Mouse (Mus musculus) left cerebral cortex, adult 9 months (tissue): ENCODE measurements around the gene Pla2g2e.
A peak's percentile ranks its signal among the peaks of the same experiment; 100 is the strongest.
"Not testable (repeated sequence)": the region's sequence is repeated elsewhere in the genome, so short reads cannot be mapped to it uniquely, and the experiment has no call there.

ENCODE experiments used
- DNase-seq, 2 experiments: peaks; one replicate each; pipeline ENCODE4 v3.0.0; 2022; ENCODE audit warnings: low spot score in 2 of 2

Pla2g2e gene

DNA sequence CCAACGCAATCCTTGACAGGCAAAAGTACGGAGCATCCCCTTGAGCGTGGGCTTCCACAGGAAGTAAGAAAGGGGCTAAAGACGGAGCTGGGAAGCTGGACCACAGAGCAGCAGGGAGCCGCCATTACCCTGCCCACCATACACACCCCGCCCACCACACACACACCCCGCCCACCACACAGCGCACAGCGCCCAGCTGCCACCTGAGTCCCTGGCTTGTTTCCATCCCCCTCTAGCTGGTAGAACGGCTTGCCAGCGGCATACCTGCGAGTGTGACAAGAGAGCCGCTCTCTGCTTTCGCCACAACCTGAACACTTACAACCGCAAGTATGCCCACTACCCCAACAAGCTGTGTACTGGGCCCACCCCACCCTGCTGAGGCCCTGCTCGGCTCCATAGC, 4.4 kb downstream of the Pla2g2e start:
- DNase-seq, result peak in 1 of 2 experiments; percentile 57

DNA sequence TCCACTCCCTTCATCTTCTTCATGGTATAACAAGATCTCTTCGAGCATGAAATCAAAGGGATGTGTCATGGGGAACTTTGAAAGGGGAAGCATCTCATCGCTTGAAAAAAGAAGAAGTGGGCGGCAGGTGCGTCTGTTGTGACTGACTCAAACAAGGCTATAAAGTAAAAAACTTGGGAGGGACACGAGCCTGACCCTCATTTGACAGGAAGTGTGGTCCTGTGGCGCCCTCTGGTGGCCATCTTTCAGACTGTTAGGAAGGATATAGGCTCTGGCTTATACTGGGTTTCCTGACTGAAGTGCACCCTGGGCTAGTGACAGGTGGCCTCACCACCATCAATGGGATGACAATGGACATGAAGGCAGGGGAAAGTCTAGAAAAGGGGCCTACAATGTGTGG, 6.5 kb downstream of the Pla2g2e start:
- peak in 1 of 2 experiments; percentile 92 for DNase-seq

DNA sequence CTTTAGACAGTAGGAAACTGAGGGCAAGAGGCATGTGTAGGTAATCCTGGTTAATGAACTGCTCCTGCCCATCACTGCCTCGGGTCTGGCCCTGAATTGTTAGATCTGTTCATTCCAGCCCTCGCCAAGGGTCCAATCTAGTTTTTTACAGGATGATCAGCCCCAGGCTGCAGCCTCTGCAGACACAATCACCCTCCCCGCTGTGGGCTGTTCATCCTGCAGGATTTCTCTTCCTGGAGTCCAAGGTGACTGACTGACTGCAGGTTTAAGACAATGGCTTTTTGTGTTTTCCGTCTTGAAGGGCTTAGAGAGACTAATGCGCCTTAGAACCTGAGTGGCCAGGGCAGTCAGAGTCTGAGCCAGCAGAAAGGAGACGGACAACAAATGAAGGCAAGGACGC, 11.4 kb downstream of the Pla2g2e start:
- no peak for DNase-seq

DNA sequence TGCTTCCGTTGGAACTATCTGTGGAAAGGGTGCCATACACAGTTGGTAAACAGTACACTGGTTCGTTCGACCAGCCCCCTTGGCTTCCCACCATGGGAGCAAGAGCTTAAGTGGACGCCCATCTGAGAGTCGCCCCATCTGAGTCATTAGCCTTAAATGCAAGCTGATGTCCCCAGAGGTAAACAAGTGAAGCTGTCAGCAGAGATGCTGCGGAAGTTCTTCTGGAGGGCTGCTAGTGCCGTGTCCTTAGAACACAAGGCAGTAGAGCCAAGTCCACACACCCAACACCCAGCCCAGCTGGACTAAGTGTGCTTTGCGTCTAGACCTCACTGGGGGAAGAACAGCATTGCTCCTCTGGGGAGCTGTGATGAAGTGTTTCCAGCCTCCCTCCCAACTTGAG, 11.9 kb downstream of the Pla2g2e start:
- DNase-seq, result no peak

DNA sequence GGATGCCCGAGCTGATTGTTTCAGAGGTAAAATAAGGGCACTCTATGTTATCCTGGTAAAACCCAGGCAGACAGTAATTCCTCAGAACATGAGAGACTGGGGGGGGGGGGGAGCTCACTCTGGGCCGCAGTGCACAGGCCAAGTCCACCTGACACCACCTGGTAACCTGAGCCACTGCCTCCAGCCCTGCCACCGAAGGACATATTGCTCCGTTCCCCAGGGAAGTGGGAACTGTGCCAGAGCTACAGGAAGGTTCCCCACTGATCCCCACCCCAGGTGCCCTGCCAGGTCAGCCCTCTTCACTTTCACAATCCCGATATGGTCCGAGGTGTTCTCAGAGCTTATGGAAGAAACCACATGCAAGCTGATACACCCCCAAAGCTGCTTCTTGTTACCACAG, 14.9 kb downstream of the Pla2g2e start:
- no peak for DNase-seq

DNA sequence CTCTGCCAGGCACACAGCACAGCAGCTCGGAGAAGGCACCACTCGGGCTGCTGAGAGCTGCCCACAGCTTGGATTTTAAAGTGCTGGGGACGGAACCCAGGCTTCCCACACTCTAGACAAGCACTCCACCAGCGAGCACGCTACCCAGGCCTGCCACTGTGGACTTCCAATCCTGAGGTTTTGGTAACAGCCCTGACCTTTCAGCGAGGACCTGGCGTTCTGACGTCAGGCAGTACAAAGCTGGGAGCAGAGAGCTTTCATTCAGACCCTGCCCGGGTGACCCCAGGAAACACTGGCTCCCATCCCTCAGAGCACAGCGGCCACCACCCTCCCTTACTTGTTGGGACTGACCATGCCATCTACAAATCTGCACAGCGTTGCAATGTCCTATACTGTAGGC, 16.0 kb downstream of the Pla2g2e start:
- not testable (repeated sequence) for DNase-seq

DNA sequence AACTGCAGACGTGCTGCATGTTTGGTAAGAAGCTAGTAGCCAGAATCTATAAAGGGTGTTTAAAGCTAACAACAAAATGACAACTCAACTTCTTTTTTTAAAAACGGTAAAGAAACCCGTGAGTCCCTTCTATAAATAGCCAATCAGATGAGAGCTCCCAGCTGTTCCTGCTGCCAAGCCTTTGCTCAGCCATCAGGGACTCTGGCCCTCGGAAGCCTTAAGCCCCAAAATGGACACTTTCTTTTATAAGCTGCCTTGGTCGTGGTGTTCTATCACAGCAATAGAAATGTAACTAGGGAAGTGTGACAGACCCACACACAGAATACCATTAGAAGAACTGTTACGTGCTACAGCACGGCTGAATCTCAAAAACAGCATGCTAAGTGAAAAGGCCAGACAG, 21.6 kb downstream of the Pla2g2e start:
- peak in 1 of 2 experiments; percentile 32 for DNase-seq

DNA sequence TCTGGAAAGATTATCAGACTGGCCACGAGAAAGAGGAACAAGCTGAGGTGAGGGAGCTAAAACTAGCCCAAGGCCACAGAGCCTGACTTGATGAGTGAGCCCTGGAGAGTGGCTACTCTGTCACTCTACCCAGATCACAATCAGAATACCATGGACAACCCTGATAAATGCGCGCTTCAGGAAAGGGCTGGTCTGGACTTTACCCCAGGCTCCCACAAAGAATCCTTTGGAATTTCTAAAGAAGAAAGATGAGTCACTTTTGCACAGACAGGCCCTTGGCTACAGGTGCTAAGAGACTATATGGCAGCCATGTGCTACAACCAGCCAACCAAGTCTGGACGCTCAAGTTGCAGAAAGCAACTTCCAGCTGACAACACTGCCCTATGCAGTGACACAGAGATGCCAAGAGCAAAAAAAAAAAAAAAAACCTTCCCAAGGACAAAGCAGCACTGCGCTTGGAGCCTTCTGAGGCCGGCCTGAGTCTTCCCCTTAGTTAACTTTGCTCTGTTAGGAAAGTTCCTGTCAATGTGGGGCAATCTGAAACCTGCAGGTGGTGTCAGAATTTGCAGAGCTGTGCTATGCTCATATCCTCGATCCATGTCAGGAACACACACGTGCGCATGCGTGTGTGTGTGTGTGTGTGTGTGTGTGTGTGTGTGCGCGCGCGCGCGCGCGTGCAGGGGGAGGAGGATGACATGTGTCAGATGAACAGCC, 28.0 kb downstream of the Pla2g2e start:
- DNase-seq, result no peak

DNA sequence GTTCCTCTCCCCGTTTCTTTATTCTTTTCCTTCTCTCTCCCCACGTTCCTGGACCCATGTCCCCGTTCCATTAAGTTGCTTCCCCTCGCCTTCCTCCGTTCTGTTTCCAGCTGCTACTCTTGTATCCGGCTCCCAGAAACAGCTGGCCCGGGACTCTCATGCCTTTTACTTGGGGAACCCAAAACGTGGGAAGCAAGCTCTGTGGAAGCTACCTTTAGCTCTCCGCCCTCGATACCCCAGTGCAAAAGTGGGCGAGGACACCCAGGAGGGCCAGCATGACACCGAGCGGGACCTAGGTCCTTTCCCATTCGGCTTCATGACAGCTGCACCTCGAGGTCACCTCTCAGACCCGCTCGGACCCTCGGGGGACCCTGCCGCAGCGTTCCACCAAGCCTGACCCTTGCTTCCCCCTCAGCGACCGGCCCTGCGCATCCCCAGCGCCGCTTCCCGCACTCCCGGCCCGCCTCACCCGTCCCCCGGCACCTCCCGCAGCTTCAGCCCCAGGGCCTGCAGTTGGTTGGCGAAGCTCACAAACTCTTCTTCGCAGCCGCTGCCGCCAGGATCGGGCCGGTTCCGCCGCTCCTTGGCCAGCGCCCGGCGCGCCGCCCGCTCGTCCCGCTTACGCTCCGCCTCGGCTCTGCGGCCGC, 35.5 kb downstream of the Pla2g2e start:
- DNase-seq, result no peak

DNA sequence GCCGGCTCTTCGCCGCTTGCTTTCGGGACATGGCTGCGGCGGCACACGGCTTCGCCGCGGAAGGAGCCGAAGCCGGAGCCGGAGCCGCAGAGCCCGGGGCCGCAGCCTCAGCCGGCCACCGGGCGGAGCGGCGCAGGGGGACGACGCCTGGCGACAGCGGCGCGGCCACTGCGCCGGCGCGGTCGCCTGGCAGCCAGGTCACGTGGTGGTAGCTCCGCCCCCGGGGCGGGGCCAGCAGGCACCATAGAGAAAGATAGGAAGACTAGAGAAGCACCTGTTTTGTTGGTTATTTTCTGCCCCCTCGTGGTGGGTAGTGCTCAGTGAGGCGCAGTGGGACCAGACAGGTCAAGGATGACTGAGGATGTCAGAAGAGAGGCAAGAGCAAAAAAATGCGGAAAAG, 36.1 kb downstream of the Pla2g2e start, which contains the start of gene Otud3:
Otud3 (minus strand) TSS at position 149 of the 400 bp plus-strand sequence.
- DNase-seq, result peak; percentile 88 to 95

DNA sequence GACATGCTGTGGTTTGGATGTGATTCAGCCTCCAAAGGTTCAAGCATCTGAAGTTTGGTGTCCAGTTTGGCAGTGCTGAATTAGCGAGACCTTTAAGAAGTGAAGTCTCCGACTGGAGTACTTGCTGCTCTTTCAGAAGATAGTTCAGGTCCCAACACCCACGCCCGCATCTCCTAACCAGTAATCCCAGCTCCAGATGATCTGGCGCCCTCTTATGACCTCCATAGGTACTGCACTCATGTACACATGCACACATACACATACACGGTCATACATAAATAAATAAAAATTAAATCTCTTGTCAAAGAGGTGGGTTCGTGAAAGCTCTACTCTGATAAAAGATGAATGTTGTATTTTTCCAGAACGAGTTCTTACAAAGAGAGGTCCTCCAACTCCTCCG, 39.5 kb downstream of the Pla2g2e start:
- DNase-seq, result no peak

DNA sequence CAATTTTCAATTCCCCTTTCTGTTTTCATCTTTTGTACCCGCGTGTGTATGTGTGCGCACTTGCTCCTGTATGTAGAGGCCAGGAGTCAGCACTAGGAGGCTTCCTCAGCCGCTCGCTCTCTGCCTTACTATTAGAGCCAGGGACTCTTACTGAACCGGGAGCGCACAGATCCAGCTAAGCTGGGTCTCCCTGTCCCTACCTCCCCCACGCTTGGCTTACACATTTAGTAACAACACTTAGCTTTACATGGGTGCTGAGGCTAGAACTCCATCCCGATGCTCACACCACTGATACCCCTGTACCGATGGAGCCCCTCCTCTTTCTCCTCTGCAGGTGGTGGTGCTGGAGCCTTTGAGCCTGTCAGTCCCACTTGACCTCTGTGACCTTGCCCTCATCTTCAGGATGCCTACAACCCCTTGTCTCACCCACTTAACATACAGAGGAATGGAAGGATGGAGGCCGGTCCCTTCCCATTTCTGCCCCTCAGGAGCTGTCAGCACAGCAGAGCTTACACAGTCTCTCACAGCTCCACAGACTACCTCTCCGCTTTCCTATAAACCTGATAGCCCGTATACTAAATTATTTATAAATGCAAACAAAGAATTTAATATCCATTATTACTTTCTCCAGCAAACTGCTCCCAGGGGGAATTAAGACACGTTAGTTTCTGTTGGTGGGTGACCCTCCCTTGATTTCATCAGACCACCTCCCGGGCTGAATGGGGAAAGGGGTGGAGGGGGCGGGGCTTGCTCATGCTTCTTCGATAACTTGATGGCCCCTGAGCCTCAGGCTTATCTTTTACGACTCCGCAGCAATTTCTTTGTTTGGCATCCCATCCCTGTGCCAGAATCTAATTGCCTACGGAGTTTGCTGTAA, 43.8 kb downstream of the Pla2g2e start:
- DNase-seq, result no peak

DNA sequence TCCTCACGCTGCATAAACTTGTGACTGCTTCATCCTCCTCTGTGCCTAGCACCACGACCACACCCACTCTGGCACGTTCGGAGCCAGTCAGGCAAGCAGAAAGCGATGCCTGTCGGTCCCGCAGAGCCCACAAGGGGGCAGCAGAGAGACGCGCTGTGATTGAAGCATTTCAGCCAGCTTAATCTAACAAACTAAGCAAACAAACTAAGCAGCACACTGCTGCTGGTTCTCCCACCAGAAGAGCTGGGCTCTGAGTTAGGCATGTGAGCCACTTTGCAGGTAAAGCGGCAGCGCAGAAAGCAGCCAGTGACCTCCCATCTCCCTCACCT, 44.4 kb downstream of the Pla2g2e start:
- peak; percentile 80 to 99 for DNase-seq

DNA sequence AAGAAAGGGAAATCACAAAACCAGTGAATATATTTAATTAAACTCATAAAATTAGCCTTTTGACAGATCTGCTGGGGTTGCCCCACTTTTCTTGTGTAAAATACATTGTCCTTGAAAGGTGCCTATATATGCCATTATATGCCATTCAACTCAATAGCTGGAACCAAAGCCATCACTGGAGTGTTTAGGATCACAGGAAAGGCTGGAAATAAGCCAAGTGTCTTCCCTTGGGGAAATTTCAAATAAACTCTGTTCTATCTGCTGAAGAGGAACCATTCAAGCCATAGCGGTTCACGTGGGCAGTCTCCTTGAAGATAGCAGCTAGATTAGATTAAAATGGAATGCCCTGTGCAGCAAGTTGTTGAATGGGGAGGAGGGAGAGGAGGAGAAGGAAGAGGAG, 47.8 kb downstream of the Pla2g2e start:
- no peak for DNase-seq
